Mouse (Mus musculus): Measurements from ENCODE around the gene Sec31a.

The Sec31a gene

DNA sequence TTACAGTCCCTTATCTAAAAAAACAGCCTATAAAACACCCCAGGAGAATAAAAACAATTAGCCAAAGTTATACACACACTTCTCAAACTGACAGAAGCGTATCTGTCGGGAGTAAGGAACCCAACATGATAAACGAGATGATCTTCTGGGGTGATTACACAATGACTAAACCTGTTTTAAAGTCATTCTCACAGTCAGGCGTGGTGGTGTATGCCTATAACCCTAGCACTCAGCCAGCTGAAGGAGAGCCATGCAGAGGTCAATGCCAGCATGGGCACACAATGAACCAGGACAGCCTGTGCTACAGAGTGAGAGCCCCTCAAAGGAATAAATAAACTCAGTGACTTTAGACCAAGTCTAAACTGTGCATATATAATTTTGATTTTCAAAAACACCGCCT, 7.5 kb downstream of the Sec31a start:
- no peak for DNase-seq (ENCODE audit: inconsistent ontology term)

DNA sequence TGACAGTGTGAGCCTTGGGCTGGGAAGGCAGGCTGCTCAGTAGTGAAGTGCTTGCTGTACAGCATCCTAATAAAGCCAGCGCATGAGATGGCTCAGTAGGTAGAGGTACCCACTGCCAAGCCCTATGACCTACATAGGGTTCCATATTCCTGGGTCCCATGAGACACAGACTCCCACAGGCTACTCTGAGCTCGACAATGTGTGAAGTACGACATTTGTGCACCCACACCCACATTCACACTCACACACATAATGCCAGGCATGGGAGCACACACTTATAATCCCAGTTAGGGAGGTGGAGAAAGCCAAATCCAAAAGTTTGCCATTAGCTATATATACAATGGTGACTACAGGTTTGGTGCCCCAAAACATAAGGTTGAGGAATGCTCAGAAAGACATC, 19.3 kb downstream of the Sec31a start:
- DNase-seq (ENCODE audit: inconsistent ontology term): no peak

DNA sequence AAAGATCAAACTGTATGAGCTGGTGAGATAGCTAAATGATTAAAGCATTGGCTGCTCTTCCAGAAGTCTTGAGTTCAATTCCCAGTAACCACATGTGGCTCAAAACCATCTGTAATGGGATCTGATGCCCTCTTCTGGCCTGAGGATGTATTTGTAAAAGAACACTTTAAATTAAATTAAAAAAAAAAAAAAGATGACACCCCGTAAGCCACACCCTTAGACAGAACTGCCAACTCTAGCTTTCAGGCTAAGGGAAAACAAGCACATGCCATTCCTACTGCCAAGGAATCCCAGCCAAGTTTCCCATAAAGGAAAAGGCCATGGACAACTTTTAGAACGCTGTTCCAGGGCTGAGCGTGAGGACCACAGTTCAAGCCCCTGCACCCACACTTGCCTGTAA, 22.4 kb downstream of the Sec31a start:
- DNase-seq (ENCODE audit: inconsistent ontology term): no peak

DNA sequence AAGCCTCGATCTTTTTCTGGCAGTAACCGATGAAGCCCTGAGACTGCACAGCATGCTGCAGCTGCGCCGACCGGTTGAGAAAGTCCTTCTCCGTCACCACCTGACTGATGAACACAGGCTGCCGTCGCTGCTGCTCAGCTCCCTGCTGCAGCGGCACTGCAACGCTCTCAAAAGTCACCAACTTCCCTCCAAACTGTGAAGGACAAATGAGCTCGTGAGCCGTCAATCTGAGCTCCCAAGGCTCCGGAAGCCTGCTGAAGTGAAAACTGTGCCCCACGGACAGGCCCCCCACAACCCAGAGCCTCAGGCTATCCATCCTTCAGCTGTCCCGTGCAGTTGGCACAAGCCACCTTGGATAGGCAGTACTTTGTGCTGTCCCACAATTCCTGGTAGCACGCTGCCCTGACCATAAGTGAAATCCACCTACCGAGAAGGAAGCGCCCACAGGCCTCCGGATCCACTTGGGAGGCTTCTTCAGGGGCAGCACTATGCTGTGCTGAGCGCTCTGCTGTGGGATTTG, 23.5 kb downstream of the Sec31a start:
- DNase-seq (ENCODE audit: inconsistent ontology term): no peak

DNA sequence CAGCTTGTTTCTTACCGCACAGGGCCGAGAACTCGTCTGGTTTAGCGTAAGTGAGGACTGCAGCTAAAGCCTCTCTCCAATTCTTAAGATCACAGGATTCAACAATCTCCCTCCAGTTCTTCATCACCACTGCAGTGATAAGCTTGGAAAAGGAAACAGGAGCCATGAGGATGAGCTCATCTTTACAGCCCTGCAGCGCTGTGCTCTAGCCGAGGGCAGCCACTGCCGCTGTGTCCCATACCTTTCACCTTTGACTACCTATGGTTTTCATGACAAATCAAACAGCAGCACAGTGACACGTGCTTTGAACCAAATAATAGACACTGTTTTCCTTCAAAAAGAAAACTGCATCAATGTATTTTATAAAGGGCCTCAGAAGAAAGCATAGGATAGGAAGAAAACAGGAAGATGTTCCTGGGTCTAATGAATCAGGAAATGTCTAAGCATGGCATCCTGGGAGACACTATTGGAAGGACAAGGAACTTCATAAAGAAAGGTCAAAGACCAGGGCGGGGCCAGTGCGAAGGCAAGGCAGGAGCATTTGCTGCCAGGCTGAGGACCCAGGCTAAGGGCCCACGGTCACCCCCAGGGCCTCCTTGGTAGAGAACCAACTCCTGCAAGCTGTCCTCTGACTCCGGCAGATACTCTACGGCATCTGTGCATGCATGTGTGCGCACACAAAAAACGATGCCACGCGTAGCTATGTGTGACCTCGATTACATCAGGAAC, 32.1 kb downstream of the Sec31a start:
- no peak for DNase-seq (ENCODE audit: inconsistent ontology term)

DNA sequence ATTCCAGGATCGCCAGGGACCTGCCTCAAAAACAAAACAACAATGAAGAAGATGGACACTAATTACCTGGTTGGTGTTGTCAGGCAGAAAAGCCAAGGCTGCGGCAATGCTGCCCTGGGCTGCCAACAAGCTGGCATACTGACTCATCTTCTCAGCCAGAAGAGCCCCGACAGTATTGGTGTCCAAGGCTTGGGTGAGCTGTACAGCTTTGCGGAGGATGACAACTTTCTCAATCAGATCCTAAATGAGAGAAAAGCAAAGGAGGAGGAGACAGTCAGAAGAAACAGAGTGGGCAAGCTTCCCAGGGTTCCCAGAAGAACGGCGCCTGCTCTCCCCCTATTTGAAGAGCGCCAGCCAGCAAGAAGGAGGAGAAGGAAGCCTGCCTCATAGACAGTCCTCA, 34.9 kb downstream of the Sec31a start:
- peak; percentile 49 for DNase-seq (ENCODE audit: inconsistent ontology term)

DNA sequence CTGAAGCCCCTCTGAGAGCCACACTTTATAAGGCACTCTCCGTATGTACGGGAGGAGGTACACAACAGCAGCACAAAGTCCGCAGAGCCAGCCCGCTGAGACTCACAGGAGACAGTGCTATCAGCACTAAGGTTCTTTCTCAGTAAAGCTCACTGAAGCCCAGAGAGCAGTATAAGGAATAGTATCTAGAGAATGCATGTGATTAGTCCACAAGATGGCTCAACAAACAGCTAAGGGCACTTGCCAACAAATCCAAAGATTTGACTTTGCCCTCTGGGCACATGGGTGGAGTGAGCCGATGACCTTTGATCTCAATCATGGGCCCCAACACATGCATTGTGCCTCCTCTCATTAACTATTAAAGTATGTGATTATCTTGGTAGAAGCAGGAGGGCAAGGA, 35.8 kb downstream of the Sec31a start:
- DNase-seq (ENCODE audit: inconsistent ontology term): no peak

DNA sequence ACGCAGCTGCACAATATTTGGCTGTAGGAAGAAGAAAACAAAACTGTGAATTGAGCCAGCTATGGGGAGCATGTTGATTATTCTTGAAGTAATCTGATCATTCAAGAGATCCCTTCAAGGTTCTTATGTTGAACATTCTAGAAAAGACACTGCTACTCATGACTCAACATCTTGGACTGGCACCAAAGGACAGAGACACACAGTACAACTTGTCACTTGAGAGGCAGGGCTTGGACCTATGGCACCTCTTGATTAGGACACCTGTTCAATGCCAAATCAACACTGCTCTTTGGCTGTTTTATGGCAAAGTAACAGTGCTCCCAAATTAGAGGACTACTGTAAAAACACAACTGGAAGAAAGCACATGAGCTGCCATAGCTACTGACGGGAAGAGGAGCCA, 37.1 kb downstream of the Sec31a start:
- DNase-seq (ENCODE audit: inconsistent ontology term): no peak

DNA sequence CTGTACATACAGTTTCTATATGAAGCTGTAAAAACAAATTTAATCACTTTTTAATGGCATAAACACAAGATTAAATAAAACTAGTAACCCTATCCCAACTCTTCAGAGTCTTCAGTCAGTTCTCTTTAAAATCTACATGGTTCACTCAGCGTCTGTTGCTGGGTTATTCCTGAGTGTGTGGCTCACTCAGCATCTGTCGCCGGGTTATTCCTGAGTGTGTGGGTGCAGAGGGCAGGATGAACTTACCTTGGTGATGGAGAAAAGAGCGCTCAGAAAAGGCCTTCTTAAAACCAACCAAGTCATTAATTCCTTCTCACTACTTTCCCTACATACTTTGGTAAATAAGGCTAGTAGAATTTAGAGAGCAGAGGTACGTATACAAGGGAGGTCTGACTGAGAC, 37.8 kb downstream of the Sec31a start:
- no peak for DNase-seq (ENCODE audit: inconsistent ontology term)

DNA sequence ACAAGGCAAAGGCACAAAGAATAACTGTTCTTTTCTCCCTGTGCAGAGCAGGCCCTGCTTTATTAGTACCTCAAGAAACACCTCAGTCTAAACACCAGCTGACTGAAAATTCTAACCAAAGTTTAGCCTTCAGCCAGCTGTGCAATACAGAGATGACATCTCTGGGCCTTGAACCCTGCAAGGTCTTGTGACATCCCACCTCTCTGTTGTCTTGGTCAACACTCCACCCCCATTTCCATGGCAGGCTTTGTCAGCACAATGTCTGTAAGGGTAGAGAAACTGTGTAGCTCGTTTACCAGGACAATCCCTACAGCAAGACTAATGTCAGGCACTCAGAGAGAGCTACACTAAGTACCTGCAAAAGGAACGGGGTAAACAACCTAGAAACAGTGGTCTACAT, 38.7 kb downstream of the Sec31a start:
- DNase-seq (ENCODE audit: inconsistent ontology term): no peak

DNA sequence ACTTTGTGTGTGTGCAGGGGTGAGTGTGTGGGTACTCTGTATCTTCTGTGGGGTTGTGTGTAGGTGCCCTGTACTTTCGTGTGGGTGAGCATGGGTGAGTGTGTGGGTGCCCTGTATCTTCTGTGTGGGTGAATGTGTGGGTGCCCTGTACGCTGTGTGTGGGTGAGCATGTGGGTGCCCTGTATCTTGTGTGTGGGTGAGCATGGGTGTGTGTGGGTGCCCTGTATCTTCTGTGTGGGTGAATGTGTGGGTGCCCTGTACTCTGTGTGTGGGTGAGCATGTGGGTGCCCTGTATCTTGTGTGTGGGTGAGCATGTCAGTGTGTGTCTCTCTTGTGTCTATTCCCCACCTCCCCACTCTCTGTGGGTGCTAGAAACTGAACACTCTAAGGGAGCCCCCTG, 41.3 kb downstream of the Sec31a start:
- DNase-seq (ENCODE audit: inconsistent ontology term): no peak

DNA sequence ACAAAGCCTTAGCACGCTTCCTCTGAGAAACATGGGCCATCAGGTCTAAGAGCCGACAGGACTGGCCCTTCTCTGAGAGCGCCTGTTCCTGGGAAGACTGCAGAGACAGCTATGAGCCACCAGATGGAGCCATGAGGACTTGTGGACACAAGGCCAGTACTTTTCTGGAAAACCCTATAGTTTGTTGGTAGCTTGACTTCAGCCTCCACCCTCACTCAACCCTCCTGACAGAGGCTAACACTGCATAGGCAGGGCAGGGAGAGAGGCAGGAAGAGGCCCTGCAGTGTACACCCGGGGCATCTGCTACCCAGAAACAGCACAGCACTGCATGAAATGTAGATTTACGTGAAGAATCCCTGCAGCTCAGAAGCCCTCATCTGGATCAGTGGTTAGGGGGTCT, 42.1 kb downstream of the Sec31a start:
- DNase-seq (ENCODE audit: inconsistent ontology term): peak; percentile 19

DNA sequence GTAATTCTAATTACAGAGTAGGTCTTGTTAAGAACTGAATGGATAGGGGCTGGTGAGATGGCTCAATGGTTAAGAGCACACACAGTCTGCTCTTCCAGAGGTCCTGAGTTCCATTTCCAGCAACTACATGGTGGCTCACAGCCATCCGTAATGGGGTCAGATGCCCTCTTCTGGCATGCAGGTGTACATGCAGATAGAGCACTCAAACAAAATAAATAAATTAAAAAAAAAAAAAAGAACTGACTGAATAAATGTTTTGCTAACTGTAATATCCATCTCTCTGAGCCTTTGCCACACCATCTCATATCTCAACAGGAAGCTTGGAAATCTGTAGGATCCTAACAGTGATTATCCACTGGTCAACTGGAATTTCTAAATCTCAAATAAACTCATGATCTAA, 45.1 kb downstream of the Sec31a start:
- DNase-seq (ENCODE audit: inconsistent ontology term): no peak

DNA sequence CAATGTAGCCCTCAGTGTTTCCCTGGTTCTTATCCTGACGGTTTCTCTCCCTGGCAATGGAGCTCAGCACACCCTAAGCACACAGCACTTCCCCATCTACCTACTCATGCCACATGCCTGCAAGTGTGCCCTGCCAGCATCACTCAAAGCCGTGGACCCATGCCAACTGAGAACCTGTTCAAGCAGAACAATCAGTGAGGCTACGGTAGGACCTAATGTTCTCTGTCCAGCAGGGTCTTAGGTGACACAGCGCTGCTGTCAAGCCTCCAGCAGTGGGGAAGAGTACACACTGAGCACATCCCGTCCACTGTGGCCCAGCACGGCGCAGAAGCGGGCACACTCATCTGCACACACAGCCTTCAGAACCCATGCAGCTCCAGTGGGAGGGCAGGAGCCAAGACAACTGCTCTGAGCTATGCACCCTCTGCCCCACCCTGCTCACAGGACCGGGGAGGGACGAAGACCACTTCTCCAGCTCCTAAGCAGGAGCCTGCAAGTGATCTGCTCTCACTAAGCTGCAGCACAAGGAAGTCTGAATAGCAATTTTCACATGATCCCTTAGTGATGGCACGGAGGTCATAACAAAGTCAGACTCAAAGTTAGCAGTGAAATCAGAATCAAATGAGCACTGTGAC, 46.1 kb downstream of the Sec31a start:
- DNase-seq (ENCODE audit: inconsistent ontology term): peak; percentile 46

DNA sequence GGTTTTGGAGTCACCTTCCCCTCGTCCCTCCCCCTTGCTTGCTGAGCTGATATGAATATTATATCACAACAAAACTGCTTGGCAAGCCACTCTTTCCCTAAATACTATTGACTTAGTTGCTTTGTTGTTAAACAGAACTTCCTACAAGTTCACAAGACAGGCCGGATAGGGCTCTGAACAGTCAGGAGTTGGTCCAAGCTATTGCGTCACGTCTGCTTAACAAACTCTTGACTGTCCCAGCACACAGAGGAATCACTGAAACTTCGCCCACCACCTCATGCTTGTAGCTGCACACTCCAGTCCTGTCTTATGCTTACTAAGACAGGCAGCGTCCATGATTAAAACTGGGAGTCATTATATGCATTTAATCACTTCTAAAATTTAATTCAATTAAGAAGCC, 46.9 kb downstream of the Sec31a start:
- DNase-seq (ENCODE audit: inconsistent ontology term): no peak

DNA sequence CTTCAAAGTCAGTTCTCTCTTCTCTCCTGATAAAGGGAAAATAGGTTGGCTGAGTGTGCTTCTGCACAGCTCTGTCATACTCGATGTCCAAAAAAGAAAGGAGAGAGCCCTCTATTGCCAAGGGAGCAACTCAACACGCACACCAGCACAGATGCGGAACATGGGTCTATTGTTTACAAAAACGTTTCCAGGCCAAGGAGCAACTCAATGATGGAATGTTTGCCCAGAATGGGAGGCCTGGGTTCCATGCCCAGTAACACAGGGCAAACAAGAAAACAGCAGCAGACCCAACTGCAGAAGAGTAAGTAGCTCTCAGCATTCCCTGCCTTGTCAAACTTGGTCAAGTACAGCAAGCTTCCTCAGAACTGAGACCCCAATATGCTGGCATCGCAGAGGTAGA, 47.5 kb downstream of the Sec31a start:
- no peak for DNase-seq (ENCODE audit: inconsistent ontology term)

DNA sequence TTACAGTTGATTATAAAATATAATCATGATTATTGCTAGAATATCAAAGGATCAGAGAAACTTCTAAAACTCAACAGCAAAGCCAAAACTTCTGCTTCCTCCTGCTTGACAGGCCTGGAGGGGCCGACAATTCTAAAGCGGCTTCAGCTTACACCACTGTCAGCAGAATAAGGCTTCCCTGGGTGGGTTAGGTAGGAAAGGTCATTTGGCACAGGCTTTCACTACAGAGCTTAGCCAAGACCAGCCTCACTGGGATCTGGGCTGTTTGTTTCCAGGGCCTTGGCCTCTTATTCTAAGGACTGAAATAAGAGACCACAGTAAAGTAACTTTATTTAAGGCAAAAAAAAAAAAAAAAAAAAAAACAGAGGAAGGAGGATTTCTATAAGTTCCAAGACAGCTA, 49.0 kb downstream of the Sec31a start:
- no peak for DNase-seq (ENCODE audit: inconsistent ontology term)

DNA sequence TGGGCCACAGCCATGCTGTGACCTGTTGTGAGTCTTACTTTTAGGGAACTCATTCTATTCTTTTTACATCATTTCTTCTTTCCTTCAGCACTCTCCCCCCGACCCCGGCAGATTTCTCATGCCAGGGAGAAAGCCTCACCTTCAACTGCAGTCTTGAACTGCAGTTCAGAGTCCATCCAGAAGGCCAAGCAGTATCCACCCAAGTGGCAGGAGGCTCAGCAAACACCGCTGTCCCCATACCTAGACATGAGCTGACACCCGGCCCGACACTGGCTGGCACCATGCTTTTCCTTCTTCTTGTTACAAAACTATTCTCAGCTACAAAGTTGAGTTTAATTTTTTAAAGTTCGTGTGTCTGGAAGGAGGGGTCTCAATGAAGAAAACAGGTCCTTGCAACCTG, 55.7 kb downstream of the Sec31a start:
- no peak for DNase-seq (ENCODE audit: inconsistent ontology term)

DNA sequence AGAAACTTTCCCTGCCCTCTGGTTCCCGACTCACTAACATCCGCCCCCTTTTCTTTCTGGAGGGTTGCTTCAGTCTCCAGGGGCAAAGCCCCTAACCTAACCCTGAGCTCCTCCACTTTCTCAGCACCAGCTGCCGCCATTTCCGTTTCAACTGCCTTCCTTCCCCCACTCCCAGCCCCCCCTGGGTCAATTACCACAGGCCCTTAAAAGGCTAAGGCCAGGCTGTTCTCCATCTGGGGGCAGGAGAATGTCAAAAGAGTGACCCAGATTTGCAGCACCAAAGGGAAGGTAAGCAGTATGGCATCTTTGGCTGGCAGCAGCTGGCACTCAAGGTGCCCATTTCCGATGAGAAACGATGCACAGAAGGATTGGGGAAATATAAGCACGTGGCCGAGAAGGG, 57.7 kb downstream of the Sec31a start:
- no peak for DNase-seq (ENCODE audit: inconsistent ontology term)

DNA sequence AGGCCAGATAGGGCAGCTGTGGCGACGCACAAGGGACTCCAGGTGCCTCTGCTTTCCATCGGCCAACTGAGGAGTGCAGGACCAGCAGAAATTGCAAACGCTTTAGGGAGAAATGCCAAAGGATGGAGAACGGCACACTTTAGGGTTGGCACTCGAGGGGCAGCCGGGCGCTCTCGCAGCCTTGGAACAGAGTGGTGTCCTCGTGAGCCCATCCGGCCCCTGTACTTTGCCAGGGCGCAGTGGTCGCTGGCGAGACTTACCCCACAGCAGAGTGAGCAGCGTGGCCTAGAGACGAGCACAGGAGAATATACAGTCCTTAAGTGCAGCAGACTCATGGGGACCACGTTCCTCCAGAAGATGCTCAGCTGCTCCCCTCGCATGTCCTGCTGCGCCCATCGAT, 61.4 kb downstream of the Sec31a start:
- no peak for DNase-seq (ENCODE audit: inconsistent ontology term)

DNA sequence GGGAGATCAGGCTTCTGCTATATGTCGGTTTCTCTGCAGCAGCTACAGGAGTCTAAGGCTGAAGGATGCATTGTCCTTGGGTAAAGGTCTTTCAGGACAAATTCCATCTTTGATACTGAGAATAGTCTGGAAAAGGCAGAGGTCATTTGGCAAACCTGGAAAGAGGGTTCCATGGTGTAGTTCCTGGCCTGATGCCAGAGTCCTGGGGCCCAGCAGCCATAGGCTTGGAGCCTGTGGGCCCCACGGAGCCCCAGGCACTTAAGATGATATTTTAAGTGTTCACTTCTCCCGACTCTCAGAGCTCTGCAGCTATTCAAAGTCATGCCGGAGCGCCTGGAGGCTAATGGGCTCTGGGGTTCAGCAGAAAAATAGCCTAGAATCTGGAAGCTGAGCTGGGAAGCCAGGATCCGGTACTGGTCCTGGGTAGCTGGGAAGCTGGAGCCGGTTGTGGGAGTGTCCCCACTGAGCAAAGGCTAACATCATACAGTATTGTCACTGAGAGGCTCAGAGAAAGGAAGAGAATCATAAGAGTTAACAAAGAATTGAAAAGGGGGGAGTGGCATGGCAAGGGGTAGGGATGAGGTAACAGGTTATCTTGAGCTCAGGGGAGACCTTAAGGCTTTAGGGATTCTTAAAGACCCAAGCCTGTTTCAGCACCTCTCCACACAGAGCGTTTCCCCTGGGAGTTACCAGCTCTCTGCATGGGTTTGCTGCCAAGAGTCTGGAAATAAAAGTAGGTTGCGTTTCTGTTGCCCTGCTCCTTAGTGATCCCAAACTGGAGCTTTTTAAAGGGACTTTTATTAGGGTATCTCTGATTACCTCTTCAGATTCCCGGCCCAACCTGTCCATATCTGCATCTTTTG, 62.8 kb downstream of the Sec31a start:
- no peak for DNase-seq (ENCODE audit: inconsistent ontology term)

DNA sequence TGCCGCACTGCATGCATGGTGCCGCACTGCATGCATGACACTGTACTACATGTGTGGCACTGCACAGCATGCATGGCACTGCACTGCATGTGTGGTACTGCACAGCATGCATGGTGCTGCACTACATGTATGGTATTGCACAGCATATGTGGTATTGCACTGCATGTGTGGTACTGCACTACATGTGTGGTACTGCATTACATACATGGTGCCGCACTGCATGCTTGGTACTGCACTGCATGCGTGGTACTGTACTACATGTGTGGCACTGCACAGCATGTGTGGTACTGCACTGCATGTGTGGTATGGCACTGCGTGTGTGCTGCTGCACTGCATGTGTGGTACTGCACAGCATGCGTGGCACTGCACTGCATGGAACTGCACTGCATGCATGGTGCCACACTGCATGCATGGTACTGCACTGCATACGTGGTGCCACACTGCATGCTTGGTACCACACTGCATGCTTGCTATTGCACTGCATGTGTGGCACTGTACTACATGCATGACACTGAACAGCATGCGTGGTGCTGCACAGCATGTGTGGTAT, 65.1 kb downstream of the Sec31a start:
- no peak for DNase-seq (ENCODE audit: inconsistent ontology term)

Data from Muller cell, postnatal 12 days (primary cell).